Mouse (Mus musculus): ENCODE measurements around the gene Nhlh1.

- no peak for TF ChIP-seq CTCF (IDR thresholded peaks at IDR 0.05; ENCODE audit: low read depth, low read length)
- TF ChIP-seq GATA1 (IDR thresholded peaks at IDR 0.05; ENCODE audit: borderline replicate concordance, low read length) = no peak
- no peak for TF ChIP-seq POLR2AphosphoS5 (IDR thresholded peaks at IDR 0.05; ENCODE audit: insufficient replicate concordance, low read depth, low read length)
- TF ChIP-seq TAL1 (conservative IDR thresholded peaks at IDR 0.05; ENCODE audit: low read depth, low read length) = no peak
- TF ChIP-seq GATA2 (IDR thresholded peaks at IDR 0.05; ENCODE audit: borderline replicate concordance, low read depth, low read length) = no peak
These were observed 46.2 kb upstream of the Nhlh1 start for GRCm38 (mm10) chr1:172103619-172104018.

Measured in G1E (cell line).